Mouse (Mus musculus): ENCODE measurements around the gene Socs5.

- TF ChIP-seq POLR2A (IDR thresholded peaks at IDR 0.05; ENCODE audit: insufficient read depth, low read depth, low read length): no peak
- TF ChIP-seq CTCF (IDR thresholded peaks at IDR 0.05; ENCODE audit: insufficient read depth, low read depth, low read length): no peak
These were observed 26.8 kb upstream of the Socs5 start for GRCm38 (mm10) chr17:87080724-87081123.
